Mouse (Mus musculus) bone marrow macrophage, adult 2 months (primary cell): ENCODE data around the gene Tmem88b.

Experiments
- CTCF ChIP-seq: IDR thresholded peaks from 2 replicates; pipeline ENCODE4 v1.5.1; 2012; ENCODE audit warnings: low read depth, mild to moderate bottlenecking, low read length, moderate library complexity
- POLR2A ChIP-seq: IDR thresholded peaks from 2 replicates; pipeline ENCODE4 v1.6.1; 2012; ENCODE audit warnings: mild to moderate bottlenecking, low read depth, low read length, borderline replicate concordance

DNA sequence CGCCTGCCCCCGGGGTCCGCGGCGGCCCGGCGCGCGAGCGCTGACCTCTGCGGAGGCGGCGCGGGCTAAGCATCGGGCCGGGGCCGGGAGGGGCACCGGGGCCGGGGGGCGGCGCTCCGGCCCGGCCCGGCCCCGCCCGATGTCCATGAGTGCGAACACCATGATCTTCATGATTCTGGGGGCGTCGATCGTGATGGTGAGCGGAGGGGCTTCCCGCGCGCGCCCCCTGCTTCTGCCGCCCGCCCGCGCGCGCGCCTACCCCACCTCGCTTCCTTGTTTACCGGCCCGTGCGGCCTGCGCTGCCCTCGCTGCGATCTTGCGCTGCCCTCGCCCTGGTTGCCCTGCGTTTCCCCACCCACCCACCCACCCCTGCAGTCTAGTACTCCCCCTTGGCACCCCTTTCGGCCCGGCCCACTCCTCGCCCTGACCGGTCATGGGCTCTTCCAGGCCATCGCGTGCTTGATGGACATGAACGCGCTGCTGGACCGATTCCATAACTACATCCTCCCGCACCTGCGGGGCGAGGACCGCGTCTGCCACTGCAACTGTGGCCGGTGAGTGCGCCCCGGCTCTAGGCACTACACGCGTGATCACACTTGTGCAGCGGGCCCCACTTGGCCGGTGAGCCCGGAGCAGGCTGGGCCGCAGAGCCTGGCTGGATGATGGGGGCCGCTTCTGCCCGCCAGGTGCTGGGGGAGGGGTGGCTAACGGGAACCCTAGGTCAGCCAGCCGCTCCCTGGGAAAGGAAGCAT is 50.5 kb downstream of the Tmem88b start:
- no peak for TF ChIP-seq POLR2A
- TF ChIP-seq CTCF = no peak
